Mouse (Mus musculus) kidney, postnatal 4 days (tissue): ENCODE data around the gene Bmper.

Experiments
- DNase-seq, 2 experiments: peaks; one replicate each; pipeline ENCODE4 v3.0.0; 2021; ENCODE audit warnings: mixed read lengths in 2 of 2

Bmper gene

DNA sequence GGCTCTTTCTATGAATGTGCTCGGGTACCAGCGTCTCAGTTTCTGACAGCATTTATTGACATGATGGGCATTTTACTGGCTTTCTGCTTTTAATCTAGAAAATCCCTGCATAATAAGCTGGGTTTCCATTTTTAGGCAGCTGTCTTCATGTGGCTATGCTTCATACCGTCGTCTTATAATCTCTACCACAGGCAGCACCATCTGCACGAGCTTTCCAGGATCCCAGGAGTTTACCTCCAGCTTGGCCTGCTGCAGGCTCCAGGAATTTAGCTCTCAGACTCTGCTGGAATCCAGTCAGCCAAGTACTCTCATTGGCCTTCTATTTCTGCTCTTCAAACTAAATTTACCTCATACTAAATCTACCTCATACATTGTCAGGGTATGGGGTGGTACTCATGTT lies 219.3 kb downstream of the Bmper start:
- DNase-seq = no peak

DNA sequence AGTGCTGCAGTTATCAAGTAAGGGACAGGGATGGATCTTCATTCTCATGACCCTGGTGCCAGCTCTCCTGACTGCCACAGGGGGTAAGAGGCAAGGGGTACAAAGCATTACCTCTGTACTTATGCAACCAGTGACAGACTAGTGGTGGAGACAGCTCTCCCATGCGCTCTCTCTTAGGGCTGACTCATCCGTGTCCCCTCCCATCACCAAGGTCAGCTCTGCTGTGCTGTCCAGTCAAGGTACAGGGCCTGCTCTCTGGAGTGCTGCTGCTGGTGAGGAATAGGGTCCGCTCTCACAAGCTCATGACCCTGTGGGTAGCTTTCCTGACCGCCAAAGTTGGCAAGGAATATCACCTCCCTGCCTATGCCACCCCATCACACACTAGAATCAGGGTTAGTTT lies 222.1 kb downstream of the Bmper start:
- no peak for DNase-seq

DNA sequence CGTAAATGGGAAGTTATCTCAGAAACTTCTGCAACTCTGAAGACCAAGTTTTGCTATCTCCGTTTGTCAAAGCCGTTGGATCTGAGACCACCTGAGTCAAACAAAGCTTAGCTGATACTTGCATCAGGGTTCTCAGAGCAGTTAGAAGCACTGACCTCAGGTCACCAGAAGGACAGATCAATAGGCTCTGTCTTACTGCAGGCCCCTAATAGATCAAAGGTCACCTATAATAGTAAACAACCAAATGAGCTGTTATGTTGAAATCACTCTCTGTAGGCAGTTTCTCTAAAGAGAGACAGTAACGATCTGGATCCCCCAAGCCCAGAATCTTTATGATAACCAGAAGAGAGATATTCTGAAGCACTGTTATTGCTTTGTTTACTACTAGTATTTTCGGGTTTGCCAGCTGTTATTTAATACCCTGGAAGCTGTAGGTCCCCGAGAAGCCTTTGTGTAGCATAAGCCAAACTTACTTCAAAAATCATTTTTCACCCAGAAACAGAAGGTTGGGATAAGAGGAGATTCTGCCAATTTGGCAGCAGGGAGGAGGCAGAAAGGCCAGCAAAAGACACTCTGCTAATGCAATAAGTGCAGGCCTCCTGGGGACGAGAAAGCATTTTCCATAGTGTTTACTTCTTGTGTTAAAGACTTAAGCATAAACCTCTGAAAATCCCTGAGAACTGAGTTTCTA lies 224.5 kb downstream of the Bmper start:
- DNase-seq = no peak

DNA sequence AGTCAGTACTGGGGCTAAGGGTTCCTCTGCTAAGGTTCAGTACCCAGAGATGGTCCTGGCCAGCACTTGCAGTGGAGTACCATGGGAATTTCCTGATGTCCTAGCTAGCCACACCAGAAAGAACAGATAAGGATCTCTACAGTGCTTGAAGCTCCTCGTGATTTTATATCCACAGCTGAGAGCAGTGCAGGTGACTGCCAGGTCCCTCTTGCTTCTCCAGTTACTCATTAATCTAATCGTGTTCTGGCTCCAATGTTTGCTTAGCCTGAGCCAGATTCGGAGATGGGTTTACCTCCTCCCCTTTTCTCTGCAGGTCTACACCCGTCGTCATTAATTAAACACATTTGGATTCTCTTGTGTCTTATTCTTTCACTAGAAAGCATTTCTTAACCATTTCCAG lies 230.4 kb downstream of the Bmper start:
- DNase-seq = no peak

DNA sequence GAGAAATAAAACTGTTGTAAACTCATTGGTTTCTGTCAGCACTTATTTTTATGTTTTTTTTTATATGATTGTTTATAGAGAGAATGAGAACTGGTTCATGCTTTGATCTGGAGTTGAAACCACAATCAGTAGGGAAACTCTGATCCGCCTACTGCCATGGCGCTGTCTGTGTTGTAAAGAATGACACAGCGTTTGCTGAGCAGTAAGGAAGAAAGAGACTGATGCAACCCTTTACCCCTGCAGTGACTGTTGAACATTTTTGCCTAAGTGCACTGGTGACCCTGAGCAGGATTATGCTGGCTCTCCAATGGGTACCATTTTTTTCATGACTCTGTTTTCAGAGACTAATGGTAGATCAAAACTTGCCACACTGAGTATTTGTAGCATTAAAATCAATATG lies 234.3 kb downstream of the Bmper start:
- no peak for DNase-seq

DNA sequence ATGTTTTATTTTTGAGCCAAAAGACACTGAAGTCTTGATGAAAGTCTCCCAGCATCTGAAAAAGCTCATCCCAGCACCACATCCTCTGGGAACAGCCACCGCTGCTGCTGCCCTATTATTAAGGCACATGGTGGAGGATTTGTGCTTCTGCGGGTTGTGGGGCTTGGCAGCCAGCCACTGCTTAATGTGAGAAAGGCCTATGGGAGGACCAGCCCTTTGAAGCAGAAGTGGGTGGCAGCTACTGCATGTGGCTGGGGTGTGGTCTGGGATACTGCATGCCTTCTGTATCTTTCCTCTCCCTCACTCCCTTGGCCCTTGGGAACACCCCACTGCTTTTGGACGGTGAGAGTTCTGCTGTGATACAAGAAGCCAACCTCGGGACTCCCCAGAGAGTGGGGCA lies 237.8 kb downstream of the Bmper start:
- peak; percentile 14 to 22 for DNase-seq

DNA sequence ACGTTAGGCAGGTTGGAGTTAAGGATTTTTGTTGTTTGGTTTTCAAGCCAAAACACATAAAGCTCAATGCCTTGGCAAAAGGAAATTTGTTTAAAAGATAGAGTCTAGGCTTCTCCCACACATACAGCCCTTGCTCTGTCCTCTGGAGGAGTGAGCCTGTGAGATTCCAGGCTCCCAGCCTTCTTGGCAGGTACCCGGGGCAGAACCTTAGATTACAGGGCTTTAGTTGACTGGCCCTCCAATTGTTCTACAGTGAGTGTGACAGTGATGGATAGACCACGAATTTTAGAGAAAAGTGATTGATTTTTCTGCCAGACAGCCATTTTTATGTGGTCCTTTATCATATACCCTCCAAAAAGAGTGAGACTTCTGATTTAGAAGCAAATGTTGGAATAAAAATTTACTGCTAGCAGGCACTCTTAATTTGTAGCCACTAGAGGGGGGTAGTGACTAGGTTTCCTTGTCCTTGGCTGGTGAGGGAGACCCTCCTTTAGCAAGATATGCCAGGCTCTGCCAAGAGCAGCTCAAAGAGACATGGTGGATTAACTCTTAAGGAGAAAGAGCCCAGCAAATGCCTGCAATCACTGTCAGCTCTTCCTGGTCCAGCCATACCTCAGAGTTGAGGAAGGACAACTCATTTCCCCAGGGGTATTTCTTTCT lies 240.2 kb downstream of the Bmper start:
- DNase-seq = peak; percentile 14 to 22

DNA sequence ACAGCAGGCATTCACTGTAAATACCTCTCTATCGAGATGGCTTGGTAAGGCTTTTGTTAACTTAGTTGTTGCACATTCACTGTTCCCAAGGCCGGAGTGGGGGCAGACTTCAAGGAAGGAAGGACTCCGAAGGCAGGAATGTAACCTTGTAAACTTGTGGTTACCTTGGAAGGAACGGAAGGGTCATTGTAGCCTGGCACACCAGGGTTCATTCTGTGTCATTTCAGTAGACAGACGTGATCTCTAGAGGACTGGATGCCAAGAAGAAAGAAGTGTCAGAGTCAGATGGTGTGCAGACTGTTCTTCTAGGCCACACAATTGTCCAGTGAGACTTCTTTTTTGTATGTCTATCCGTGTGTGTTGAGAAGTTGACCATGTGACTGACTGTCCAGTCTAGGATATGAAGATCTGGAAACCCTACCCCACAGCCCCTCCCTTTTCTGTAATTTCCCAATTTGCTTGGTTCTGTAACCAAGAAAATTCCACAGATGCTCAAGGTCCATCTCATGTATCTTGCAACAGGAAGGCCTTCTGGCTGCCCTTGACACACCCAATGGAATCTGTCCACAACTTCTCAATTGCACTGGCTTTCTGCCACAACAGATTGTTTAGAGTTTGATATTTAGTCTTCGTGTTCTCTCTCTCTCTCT lies 242.2 kb downstream of the Bmper start:
- no peak for DNase-seq

DNA sequence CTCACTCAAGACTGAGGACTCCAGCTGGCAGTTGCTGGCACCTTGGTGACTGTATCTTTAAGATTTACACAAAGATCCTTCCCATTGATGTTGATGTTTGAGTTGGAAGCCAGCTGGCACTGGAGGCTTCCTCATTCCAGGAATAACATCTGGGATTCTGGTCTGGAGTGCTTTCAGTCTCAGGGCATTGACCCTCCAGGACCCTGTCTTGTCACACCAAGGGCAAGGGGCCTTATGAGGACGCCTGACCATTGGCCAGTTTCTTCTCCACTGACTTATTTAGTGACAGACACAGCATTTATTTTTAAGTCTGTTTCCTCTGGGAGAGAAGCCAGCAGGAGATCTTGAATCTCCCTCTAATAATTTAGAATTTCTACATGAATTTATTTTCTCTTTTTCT lies 247.0 kb downstream of the Bmper start:
- peak; percentile 23 to 45 for DNase-seq

DNA sequence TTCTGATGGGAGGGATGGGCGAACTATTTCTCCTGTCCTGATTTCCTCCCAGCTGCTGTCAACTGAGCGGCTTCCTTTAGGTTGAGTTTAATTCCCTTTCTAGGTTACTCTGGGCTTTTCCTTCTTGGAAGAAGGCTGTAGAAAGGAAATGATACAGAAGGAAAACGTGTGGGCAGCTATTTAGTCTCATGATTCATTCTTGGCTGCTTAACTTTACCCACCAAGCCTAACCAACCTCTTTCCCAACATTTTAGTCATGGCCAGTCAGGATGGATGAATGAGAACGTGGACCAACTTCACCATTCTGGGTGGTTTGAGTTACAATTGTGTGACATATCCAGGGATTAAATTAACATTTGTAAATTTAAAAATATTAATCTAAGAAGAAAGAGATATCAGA lies 263.0 kb downstream of the Bmper start:
- no peak for DNase-seq

DNA sequence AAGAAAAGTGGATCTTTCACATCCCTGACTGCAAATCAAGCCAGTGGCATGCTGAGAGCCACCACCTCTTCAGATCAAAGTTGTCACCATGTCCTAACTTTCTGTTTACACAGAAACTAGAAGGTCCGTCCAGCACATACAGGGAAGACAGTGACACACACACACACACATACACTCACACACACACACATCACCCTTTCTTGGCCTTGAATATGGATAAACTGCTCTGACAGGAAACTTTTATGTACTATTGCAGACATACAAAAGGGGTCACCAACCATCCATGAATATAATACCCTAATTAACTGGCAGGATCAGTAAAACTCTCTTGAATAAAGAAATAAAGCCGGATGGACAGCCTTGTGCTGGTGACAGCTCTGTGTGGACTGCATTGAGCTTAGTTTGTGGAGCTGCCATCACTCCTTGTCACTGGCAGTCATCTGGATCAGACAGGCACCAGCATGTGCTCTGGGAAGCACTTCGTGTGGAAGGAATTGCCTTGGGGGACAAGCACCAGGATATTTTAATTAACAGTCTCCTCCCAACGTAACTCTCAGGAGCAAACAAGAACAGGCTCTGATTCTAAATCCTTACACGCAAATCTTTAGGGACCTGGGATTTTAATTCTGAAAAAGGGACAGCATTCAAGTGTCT lies 264.0 kb downstream of the Bmper start:
- no peak for DNase-seq

DNA sequence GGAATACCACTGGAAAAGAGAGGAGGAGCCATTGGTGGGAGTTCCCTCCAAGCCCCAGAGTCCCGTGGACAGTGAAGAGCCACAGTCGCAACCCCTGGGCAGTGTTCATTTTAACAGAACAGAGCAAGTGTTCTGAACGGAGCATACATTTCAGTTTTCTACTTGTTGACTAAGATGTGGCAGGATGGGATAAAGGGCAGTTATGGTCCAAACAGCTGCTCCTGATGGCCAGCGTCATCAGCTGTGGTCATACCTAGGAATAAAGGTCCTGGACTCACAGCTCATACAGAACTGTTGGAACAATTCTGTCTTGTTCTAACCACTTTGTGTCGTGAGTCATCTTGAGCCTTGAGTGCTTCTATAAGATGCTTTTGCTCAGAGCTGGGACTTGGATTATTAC lies 265.4 kb downstream of the Bmper start:
- no peak for DNase-seq

DNA sequence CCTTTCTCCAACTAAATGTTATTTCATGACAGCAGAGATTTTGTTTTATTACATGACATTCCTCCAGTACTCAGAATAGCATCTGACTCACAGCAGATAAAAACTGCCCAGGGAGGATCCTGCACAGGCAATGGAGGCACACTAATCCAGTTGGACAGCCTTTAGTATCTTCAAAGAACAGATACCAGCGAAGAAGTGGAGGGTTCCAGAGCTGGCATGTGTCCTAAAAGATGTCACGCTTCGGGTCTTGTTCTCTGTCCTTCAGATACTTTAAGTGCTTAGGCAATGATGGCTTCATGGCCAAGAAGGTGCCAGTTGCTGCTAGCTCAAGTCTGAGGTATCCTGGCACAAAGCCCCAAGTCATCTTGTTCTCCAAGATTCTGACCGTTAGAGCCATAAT lies 272.5 kb downstream of the Bmper start:
- no peak for DNase-seq

DNA sequence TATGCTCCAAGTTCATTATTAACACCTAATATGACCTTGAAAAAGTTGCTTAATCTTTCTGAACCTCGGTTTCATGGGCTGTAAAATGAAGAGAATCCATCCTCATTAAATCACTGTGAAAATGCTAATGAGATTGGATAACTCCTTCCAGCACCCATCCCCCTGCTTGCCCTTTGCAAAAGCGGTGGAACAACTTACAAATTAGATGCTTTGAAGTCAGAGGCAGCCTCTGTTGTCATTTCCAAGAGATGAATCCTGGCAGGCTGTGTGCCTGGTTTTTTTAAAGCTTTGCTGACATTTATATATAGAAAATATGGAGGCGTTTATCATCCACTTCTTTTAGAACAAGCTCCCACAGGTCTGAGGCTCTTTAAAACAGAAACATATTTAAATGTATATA lies 274.8 kb downstream of the Bmper start:
- peak in 1 of 2 experiments; percentile 9 for DNase-seq

DNA sequence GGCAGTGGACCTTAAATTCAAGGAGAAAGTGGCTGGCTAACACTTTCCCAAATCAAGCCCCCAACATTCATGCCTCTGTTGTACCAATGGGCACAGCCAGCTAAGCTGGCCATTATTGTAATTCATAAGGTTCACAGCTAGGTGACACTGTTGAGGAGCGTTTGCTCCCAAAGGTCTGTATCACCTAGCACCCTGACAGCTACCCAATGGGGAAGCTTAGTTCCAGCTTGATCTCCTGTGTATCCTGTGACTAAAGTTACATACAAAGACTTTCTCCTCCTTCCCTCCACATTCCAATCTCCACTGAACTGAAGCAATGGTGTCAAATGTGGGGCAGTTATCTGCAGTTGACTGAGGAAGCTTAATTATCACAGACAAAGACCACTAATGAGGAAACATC lies 311.0 kb downstream of the Bmper start:
- DNase-seq = no peak
